Mouse (Mus musculus) olfactory bulb, adult 2 months (tissue): ENCODE results near the gene Bves. TPM values are rescaled to one million over a fixed set of nuclear protein-coding genes. Genes with fewer than 3 reads are reported as not detected.
"Not testable (repeated sequence)": the region's sequence is repeated elsewhere in the genome, so short reads cannot be mapped to it uniquely, and the experiment has no call there.

Experiments used
- H3K27ac ChIP-seq: fragments of 200-500 bp; 2 replicates; pipeline ENCODE4 v1.5.1; 2012; ENCODE audit warnings: low read depth, low read length; ENCODE audit not compliant: insufficient read depth
- H3K4me1 ChIP-seq: fragments of 200-500 bp; 2 replicates; pipeline ENCODE4 v1.6.1; 2012; ENCODE audit warnings: low read length; ENCODE audit not compliant: control insufficient read depth, insufficient read depth
- H3K4me3 ChIP-seq: fragments of 200-500 bp; 2 replicates; pipeline ENCODE4 v1.5.1; 2012; ENCODE audit warnings: mild to moderate bottlenecking, low read depth, low read length, moderate library complexity; ENCODE audit not compliant: insufficient read depth
- CTCF ChIP-seq: fragments of 200-500 bp; IDR thresholded peaks from 2 replicates; pipeline ENCODE4 v1.5.1; 2012; ENCODE audit warnings: low read depth, mild to moderate bottlenecking, low read length, moderate library complexity; ENCODE audit not compliant: insufficient read depth
- POLR2A ChIP-seq: fragments of 200-500 bp; IDR thresholded peaks from 2 replicates; pipeline ENCODE4 v1.6.1; 2012; ENCODE audit warnings: mild to moderate bottlenecking, low read depth, low read length, moderate library complexity; ENCODE audit not compliant: insufficient read depth
- WGBS: fragments of 180-500 bp; shearing (Covaris S2); methylation state at CpG from one replicate; pipeline ENCODE4 v1.1.7; 2018; 5-methylcytosine and 5-hydroxymethylcytosine counted together
- polyA plus RNA-seq: library from polyadenylated mRNA; stranded (reverse); fragments of >200 nt; gene quantifications from 2 replicates; pipeline ENCODE4 v1.2.4, GENCODE M21; 2012; ENCODE audit warnings: low replicate concordance; ENCODE audit not compliant: missing spikeins, insufficient read depth, insufficient read length

Gene Bves
- not detected in 2 replicates for polyA plus RNA-seq

DNA sequence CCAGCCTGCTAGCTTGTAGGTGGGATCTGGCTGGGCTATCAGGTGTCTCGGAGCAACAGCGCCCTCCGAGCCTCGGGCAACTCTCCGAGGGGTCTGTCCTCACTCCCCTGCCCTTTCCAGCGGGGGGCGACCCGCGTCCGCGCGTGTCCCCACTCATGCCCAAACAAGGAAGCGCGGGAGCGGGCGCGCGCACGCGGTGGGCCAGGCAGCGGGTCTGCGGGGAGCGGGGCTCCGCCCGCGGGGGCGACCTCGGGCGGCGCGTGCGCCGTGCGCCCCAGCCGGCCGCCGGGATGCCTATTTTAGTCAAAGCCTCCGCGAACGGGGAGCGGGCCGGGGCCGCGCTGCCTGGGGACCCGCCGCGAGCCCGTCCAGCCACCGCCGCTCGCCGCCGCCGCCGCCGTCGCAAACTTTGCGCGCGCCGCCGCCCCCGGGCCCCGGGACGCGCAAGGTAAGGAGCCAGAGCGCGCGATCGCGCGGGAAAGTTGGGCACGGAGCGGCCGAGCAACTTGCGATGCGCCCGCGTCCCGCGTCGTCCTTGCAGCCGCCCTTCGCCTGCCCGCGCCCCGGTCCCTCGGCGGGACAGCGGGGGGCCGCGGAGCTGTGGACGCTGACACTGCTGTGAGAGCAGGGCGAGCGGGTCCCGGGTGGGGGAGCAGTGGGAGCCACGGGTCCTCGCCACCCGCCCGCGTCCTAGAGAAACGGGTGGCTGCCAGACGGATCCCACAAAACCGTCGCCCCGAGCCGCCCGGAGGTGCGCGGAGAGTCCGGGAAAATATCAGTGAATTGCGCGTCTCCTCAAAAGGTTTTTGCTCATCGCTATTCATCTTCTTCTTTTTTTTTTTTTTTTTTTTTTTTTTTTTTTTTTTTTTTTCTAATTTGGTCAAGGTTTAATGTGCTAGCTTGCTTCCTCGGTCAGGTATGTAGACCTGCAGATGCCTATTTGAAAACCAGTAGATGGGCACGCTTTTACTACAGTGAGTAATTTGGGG, at the start of gene Bves:
Gene Bves, plus strand, starts transcription at position 339 of the 989 bp plus-strand sequence.
- WGBS, result 2% methylated on average over 116 of the region's 116 CpGs
- no peak within 1 kb of the TSS for H3K27ac ChIP-seq

DNA sequence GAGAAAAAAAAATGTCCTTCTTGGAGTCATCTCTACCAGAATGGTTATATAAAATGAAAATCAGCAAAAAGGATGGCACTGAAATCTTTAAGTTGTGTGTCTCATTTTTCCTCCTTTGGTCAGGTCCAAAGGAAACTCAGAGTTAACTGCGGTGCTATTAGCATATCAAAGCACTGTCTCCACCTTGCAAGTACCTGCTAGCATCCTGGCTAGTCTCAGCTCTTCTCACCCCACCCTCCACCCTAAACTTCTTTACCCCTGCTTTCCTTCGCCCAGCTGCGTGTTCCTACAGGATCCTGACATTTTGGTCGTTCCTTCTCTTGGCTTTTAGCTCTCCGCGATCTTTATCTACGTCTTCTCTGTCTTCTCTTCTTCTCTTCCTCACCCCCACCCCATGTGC, 47.2 kb upstream of the Bves start:
- Histone ChIP-seq H3K27ac (no peak overlapping the region), H3K4me1 (peaks cover 9% of the 10 kb centered on the region), H3K4me3 (no peak overlapping the region)
- WGBS, result 62% methylated on average over 7 of the region's 7 CpGs
- TF ChIP-seq POLR2A (no peak), CTCF (no peak)

More for the DNA sequence above, at the start of gene Bves:
- Histone ChIP-seq H3K4me1 (no peaks in the 10 kb centered on the region), H3K4me3 (peak within 1 kb of the TSS; percentile 60)
- no peak for TF ChIP-seq POLR2A
- TF ChIP-seq CTCF, result no peak

DNA sequence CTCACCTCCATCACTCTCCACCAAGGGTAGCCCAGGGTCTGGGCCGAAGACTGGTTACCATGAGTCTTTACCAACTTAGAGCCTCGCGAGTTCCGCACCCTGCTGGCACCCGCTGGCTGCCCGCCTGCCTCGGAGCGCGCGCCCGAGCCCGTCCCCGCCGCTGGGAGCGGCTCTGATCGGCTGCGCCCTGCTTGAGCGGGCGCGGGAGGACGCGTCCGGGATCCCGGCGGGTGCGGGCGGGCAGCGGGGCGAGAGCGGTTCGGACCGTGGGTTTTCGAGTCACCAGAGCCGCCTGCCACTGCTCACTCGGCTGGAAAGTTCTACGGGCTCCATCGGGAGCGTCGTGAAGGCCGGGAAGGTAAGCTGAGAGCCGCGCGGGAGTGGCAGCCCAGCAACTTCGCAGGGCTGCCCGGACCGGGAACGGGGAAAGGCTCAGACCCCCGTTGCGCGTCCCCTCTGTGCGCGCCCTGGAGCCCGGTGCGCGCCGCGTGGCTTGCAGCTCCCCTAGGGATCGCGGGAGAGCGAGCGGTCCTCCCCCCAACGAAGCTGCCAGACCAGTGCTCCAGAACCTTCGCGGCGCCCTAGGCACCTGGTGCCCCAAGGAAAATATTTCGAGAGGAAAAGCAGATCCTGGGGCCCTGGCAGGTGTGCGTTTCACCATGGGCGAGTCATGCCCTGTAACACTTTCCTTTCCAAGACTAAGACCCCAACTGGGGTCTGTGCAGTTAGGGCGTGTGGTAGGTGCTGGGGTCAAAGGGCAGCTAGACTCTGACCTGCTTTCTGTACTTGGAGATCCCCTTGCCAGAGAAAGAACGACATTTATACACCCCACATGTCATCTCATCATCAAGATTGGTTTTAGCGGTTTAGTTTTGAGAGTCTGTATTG, 46.1 kb upstream of the Bves start:
- Histone ChIP-seq H3K4me1 (peaks cover 9% of the 10 kb centered on the region), H3K4me3 (peak overlapping the region; percentile 58), H3K27ac (no peak overlapping the region)
- 2% methylated on average over 71 of the region's 71 CpGs for WGBS
- no peak for TF ChIP-seq CTCF
- no peak for TF ChIP-seq POLR2A

DNA sequence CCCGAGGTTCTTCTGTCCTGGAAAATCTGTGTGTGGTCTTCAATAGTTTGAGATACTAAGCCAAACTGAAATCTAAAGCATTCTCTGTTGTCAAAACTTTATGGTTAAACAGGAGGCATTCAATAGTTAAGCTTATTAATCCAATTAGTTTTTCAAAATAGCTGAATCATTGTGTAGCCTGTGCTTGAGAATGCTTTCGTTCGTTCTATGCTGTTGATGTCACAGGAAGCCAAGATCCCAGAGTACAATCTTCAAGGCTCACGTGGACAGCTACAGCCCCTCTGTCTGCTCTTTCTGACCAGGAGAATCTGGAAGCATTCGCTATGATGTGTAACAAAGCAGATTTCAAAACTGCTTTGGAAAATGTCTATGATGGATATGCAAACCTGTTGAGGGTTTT, 45.0 kb upstream of the Bves start:
- 57% methylated on average over 5 of the region's 5 CpGs for WGBS
- Histone ChIP-seq H3K4me1 (peaks cover 9% of the 10 kb centered on the region), H3K4me3 (no peak overlapping the region), H3K27ac (no peak overlapping the region)
- no peak for TF ChIP-seq CTCF
- no peak for TF ChIP-seq POLR2A

DNA sequence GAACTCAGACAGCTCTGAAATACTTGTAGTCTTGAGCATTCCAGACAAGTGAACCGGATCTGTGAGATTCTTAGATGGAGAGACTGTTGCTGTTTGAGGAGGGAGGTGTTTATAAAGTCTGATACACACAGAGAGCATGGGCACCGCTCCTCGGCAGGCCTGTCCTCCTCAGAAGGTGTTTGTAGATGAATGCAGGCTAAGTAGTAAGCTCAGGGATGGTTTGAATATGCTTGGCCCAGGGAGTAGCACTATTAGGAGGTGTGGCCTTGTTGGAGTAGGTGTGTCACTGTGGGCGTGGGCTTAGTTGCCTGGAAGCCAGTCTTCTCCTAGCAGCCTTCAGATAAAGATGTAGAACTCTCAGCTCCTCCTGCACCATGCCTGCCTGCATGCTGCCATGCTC, 43.4 kb upstream of the Bves start:
- WGBS, result 72% methylated on average over 4 of the region's 4 CpGs
- not testable (repeated sequence) for H3K4me3 ChIP-seq, H3K4me1 ChIP-seq, H3K27ac ChIP-seq

DNA sequence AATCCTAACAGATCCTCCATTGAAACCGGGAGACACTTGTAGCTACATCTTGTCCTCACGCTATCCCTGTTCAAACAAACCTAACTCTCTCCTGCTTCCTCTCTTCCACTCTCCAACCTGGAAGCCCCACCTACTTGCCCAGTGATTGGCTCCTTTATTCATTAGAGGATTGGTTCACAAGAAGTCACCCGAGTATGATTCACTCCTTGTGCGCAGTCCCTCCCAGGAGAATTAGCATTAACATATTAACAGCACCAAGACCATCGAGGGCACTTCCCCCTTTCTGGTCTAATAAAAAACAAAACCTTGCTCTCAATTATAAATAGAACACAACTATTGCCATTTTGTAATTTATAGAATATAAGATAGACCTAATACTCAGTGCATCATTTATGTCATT, 40.5 kb upstream of the Bves start:
- WGBS, result 83% methylated on average over 5 of the region's 5 CpGs
- H3K4me1 ChIP-seq, result no peaks in the 10 kb centered on the region
- TF ChIP-seq POLR2A, result no peak
- no peak for TF ChIP-seq CTCF
- no peak overlapping the region for H3K4me3 ChIP-seq
- H3K27ac ChIP-seq, result no peak overlapping the region

DNA sequence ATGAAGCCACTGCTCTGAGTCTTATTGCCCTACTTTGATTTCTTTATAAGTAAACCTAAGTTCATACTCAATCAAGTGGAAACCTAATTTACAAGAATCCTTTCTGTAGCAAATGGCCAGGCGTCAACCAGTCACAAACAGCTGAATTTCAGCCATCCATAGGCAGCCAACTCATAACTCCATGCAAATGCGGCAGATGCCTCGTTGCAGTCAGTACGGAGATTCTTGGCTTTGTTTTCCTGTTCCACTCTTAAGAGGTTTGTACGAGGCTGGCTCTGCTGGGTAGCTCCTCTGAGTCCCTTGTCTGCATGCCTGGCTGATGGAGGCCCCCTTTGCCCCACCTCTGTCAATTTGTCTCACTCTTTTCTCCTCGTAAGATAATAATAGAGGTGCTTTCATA, 37.1 kb upstream of the Bves start:
- WGBS, result 53% methylated on average over 6 of the region's 6 CpGs
- no peak overlapping the region for H3K4me3 ChIP-seq
- H3K27ac ChIP-seq, result no peak overlapping the region
- H3K4me1 ChIP-seq, result no peaks in the 10 kb centered on the region
- TF ChIP-seq CTCF (no peak), POLR2A (no peak)

DNA sequence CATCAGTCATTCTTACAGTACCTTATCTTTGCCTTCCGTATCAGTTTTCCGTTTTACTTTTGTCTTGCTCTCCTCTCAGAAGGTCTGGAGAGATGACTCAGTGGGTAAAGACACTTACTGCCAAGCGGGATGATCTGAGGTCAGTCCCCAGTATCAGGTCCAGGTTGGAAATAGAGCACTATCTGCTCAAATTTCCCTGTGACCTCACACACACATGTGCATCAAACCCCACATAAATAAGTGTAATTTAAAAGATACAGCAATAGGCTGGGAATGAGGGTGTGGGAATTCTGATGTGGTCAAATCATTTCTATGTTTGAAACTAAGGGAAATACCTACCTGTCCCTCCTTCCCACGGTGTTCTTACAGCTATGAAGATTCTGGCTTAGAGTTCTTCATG, 36.1 kb upstream of the Bves start:
- Histone ChIP-seq H3K4me3 (no peak overlapping the region), H3K4me1 (no peaks in the 10 kb centered on the region), H3K27ac (no peak overlapping the region)
- WGBS, result 93% methylated on average over 4 of the region's 4 CpGs
- TF ChIP-seq POLR2A, result no peak
- no peak for TF ChIP-seq CTCF

DNA sequence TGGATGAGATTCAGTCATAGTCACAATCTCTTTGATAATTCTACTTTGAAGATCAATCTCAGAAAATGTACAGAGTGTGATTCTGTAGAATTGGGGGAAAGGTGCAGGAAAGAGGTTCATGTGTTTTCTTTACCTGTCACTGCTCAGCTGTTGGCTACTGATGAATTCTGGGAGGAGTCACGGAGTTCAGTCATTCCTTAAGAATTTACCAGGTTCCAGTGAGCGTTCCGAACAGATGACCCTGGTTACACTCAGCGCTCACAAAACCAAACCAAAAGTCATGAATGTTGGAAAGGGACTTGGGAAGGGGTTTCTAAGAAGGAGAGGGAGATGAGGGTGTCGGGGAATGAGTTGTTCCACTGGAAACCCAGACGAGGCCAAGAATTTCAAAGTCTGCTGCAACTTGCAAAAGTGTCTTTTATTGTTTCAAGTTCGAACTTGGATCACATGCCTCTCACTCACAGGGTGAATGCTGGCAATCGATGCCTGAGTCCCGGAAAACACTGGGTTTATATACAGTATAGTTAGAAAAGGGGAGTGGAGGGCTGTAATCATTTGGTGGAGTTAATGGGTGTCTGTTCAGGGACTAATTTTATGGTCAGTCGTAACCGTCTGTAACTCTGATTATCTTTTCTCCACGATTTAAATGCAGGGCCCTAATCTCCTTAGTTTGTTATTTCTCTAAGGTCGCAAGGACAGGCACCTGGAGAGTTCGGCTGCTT, 32.1 kb upstream of the Bves start:
- WGBS, result 64% methylated on average over 14 of the region's 14 CpGs

More for the DNA sequence above, 32.1 kb upstream of the Bves start:
- no peak overlapping the region for H3K27ac ChIP-seq
- H3K4me1 ChIP-seq, result no peaks in the 10 kb centered on the region
- H3K4me3 ChIP-seq, result no peak overlapping the region
- no peak for TF ChIP-seq POLR2A
- TF ChIP-seq CTCF, result no peak
